Mouse (Mus musculus): ENCODE results near the gene Flcn. TPM values are rescaled to one million over a fixed set of nuclear protein-coding genes. Genes with fewer than 3 reads are reported as not detected.
"Not testable (repeated sequence)": the region's sequence is repeated elsewhere in the genome, so short reads cannot be mapped to it uniquely, and the experiment has no call there.

Flcn gene
- 10 to 100 TPM; 43.0 to 44.1 TPM for total RNA-seq (2021)

GRCm38 (mm10) chr11:59809670-59810474, at the start of gene Flcn:
TSS of gene Flcn (minus strand) at chr11:59810016.
- intact Hi-C loops (cut with DNase I) = no loop called here
- peak; percentile 71 for DNase-seq (ENCODE audit: low spot score)

- intact Hi-C loops (cut with DNase I) = no loop called here
- DNase-seq (ENCODE audit: low spot score) = no peak
Measured at GRCm38 (mm10) chr11:59852865-59853264, 43.0 kb upstream of the Flcn start.

DNA sequence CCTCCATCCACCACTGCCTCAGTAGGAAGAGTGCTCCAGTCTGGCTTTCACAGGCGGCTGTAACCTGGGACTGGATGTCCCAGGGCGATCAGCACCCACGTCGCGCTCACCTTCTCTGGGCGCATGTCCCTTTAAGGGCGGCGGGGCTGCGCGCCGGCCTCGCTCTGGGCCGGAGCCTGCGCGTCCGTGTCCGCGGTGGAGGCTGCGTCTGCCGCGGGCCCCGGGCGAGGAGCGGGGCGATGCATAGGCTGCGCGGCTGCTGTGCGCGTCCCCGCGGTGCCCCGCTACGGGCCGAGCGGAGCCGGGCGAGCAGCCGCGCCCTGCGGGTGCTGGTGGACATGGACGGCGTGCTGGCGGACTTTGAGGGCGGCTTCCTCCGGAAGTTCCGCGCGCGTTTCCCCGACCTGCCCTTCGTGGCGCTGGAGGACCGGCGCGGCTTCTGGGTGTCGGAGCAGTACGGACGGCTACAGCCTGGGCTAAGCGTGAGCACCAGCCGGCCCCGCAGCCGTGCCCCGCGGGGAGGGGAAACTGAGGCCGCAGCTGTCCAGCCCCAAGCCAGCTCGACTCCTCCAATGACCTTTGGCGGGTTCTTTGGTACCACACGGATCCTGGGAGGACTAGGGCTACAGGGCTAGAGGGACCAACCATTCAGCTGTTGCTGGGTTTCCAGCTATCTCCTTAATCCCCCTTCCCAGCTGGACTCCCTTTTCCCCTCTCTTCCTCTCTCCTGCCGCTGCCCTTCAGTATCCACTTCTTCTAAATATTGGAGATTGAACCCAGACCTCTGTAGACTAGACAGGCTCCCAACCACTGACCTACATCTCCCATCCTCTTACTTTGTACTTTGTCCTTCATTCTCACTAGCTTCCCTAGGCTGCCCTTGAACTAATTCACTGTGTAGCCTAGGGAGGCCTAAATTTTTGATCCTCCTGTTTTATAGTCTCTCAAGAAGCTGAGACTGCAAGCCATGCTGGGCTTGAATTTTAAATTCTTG, 38.4 kb upstream of the Flcn start:
- peak; percentile 65 for DNase-seq (ENCODE audit: low spot score)
- intact Hi-C loops (cut with DNase I) = no loop called here

- intact Hi-C loops (cut with DNase I) = no loop called here
- no peak for DNase-seq (ENCODE audit: low spot score)
Measured at GRCm38 (mm10) chr11:59847131-59847530, 37.3 kb upstream of the Flcn start.

GRCm38 (mm10) chr11:59846311-59846710, 36.5 kb upstream of the Flcn start:
- no peak for DNase-seq (ENCODE audit: low spot score)
- intact Hi-C loops (cut with DNase I) = no loop called here

DNA sequence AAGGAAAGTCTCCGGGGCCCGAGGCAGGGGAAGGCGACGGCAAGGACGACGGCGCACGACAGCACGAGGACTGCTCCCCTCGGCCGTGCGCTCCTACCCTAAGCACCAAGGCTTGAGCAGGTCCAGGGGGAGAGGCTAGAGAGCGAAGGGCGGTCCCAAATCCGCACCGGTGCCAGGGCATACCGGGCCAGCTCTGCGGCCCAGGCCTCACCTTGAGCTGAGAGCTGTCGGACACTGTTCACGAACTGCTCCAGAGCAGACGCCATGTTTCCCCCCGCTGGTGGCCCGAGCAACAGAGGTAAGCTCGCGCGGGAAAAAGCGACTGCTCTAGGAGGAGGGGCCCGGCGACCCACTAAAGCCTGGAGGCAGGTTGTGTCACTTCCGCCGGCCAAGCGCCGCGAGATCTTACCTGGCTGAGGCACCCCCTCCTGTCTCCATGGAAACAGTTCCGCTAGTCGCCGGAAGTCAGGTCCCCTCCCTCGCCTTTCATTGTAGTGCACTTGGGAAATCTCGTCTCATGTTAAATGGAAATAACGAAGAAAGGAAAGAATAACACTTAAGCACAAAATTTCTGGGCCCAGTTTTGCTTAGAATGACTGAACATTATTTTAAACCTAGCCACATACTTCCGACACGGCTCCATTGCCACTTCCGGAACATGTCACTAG, 29.8 kb upstream of the Flcn start, which contains the start of gene Cops3:
Gene Cops3, minus strand, starts transcription at position 380 of the 668 bp plus-strand sequence.
- DNase-seq (ENCODE audit: low spot score) = peak; percentile 92
- intact Hi-C loops (cut with DNase I) = no loop called here

- intact Hi-C loops (cut with DNase I) = no loop called here
- DNase-seq (ENCODE audit: low spot score) = peak; percentile 91
Measured at GRCm38 (mm10) chr11:59839008-59839458, 29.2 kb upstream of the Flcn start, which contains the start of gene Nt5m. TSS of gene Nt5m (plus strand) at chr11:59839447.

GRCm38 (mm10) chr11:59838426-59838825, 28.6 kb upstream of the Flcn start:
- intact Hi-C loops (cut with DNase I) = no loop called here
- no peak for DNase-seq (ENCODE audit: low spot score)

DNA sequence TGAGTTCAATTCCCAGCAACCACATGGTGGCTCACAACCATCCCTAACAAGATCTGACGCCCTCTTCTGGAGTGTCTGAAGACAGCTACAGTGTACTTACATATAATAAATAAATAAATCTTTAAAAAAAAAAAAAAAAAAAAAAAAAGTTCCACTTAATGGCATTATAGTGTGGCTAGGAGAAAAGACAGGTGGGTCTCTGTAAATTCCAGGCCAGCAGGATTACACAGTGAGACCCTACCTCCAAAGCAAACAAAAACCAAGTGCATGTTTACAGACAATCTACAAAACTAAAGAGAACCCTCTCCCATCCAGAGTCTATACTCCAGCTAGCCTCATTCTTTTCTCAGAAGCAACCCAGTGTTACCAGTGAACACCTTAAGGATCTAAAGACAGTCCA, 28.0 kb upstream of the Flcn start:
- DNase-seq (ENCODE audit: low spot score); intact Hi-C loops (cut with DNase I): not testable (repeated sequence)

DNA sequence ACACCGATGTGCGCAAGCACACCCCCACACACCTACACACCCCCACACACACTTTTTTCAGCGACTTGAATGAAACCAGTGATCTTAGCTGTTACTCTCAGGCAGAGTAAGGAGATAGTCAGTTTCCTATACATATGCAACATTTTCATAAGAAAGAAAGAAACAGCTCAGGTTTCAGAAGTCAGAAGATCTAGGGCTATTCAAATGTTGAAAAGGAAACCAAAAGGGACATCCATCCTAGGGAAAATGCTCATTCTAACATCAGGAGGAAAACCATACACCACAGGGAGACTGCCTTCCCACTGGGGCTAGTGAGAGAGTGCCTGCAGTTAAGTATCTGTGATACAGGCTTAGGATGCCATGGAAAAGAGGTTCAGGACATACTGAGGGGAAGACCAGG, 11.8 kb upstream of the Flcn start:
- DNase-seq (ENCODE audit: low spot score) = no peak
- intact Hi-C loops (cut with DNase I) = no loop called here

- intact Hi-C loops (cut with DNase I) = no loop called here
- no peak for DNase-seq (ENCODE audit: low spot score)
Measured at GRCm38 (mm10) chr11:59817916-59818315, 8.1 kb upstream of the Flcn start.

DNA sequence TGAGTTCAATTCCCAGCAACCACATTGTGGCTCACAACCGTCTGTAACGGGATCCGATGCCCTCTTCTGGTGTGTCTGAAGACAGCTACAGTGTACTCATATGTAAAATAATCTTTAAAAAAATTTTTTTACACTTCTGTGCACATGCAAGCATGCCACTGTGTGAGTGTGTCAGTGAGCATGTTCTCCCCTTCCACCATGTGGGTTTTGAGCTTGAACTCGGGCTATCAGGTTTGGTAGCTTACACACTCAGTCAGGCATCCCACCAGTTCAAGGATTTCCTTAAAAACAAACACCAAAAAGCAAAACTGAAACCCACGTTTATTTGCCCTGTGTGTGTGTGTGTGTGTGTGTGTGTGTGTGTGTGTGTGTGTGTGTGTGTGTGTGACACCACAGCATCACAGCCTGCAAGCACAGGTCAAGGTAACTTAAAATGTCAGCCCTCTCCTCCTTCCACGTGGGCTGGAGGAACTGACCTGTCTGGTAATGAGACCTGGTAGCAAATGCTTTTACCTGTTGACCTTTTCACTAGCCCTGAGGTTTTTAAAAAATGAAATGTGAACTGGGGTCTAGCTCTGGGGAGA, 5.8 kb upstream of the Flcn start:
- no peak for DNase-seq (ENCODE audit: low spot score)
- intact Hi-C loops (cut with DNase I) = no loop called here

DNA sequence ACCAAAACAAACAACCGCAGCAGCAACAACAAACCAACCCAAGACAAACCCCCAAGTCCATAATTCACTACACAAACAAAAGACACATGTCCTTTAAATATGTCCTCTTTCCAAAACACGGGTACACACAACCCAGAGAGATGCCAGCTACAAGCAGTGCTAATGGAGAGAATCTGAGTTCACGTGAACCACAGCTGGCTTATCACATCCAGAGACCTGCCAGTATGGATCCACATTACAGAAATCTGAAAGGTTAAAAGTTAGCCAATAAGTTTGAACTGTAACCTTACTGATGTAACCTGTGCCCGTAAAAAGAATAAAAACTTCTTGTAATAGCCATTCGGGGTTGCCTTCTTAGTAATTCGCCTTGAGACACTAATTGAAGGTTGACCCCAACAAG, 5.1 kb upstream of the Flcn start:
- DNase-seq (ENCODE audit: low spot score) = no peak
- intact Hi-C loops (cut with DNase I) = no loop called here

DNA sequence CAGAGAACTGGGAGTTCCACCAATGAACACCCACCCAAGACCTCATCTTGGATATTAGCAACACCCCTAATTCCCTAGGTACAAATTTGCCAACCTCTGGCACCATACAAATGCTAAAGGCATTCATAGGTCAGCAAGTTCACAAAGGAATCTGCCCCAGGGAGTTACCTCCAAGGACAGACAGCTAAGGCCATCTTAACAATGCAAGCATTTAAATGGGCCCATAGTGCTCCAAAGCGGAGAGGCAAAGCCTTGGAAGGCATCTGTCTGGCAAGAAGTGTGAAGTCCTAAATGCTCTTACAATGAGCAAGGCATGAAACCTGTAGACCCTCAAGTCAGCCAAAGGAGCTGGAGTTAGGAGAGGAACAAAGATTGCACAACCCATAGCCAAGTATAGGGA, 4.5 kb upstream of the Flcn start:
- intact Hi-C loops (cut with DNase I) = no loop called here
- DNase-seq (ENCODE audit: low spot score) = no peak

GRCm38 (mm10) chr11:59813276-59813675, 3.5 kb upstream of the Flcn start:
- intact Hi-C loops (cut with DNase I) = no loop called here

GRCm38 (mm10) chr11:59811211-59811610, 1.4 kb upstream of the Flcn start:
- no peak for DNase-seq (ENCODE audit: low spot score)
- intact Hi-C loops (cut with DNase I) = no loop called here

More at GRCm38 (mm10) chr11:59813276-59813675, 3.5 kb upstream of the Flcn start:
- DNase-seq (ENCODE audit: low spot score) = no peak

- intact Hi-C loops (cut with DNase I) = no loop called here
- DNase-seq (ENCODE audit: low spot score) = no peak
Measured at GRCm38 (mm10) chr11:59810480-59811158, 803 bp upstream of the Flcn start.

GRCm38 (mm10) chr11:59809071-59809669, 646 bp downstream of the Flcn start:
- intact Hi-C loops (cut with DNase I) = no loop called here
- no peak for DNase-seq (ENCODE audit: low spot score)

All from heart, postnatal 25 days (tissue).